Mouse (Mus musculus) T-helper 2 cell (primary cell): ENCODE results near the gene Bmyc.
"Not testable (repeated sequence)": the region's sequence is repeated elsewhere in the genome, so short reads cannot be mapped to it uniquely, and the experiment has no call there.

Experiments
- in situ Hi-C: fragments of 300-600 bp; cut with MboI, MseI; formaldehyde crosslinking; loops from one replicate; pipeline ENCODE4 v1.15.1; 2025; ENCODE audit warnings: high pct_unique_total_duplicates

Bmyc gene

GRCm38 (mm10) chr2:25706643-25707481, at the start of gene Bmyc:
Gene Bmyc, plus strand, starts transcription at chr2:25706739.
- in situ Hi-C loops: no loop called here

GRCm38 (mm10) chr2:25657246-25657645, 49.3 kb upstream of the Bmyc start:
- in situ Hi-C loops: no loop called here

DNA sequence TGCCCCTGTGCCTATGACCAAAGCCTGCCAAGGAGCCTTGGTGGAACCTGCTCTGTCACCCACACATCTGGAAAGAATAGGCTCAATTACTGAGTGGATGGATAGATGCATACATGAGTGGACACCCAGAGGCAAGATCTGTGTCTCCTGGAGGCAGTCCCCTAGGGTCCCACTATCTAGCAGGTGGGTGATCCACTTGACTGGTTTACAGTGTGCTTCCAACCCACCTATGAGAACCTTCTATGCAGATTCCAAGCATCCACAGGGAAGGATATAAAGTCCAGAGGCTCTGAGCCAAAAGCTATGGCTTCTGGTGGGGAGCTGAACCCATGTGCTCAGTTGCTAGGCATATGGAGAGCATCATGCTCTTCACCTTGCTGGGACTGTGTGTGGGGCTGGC, 48.9 kb upstream of the Bmyc start, which contains the start of gene Lcn5:
Gene Lcn5, plus strand, starts transcription at position 301 of the 400 bp plus-strand sequence.
- in situ Hi-C loops: no loop called here

DNA sequence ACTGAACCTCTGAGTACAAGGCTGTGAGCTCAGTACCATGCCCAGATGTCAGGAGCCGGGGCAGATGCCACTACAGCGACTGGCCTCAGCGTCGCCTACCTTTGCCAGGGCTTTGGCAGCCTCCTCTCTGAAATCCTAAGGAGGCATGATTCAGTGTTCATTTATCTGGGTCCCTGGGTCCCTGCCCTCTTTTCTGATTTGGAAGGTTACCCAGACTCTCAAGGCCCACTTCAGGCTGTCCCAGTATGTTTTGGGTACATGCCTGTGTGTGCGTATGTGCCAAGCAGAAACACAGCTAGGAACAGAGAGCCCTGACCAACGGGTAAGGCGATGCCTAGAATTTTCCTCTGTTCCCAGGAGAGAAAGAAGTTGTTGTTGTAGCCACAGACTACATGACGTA, 46.3 kb upstream of the Bmyc start:
- in situ Hi-C loops: no loop called here

DNA sequence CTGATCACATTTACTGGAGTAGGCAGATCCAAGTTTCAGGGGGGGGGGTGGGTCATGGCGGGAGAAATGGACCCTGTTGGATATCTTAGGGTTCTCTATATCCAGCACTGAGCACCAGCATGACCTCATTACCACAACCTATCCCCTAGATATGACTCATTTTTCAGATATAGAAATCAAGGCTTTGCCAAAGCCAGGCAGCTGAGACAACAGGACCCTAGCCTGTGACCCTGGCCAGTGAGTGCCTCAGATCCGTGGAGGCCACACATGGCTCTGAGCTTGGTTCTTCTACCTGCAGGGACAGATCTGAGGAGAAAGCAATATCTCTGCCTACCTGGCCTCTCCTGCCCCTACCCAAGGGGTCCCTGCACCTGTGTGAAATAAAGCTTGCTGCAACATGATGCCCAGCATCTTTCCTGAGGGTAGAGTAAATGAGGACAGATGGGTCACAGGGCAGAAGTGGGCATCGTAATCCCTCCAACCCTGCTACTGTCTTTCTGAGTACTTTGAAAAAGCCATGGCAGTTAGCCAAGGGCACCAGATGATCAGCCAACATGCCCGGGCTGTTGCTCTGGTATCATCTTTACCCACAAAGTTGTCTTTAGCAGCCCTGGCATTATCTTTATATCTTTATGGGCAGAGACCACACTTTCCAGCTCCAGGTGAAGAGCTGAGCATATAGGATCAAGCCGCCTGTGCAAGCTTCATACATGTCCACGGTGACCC, 45.1 kb upstream of the Bmyc start:
- in situ Hi-C loops: no loop called here

DNA sequence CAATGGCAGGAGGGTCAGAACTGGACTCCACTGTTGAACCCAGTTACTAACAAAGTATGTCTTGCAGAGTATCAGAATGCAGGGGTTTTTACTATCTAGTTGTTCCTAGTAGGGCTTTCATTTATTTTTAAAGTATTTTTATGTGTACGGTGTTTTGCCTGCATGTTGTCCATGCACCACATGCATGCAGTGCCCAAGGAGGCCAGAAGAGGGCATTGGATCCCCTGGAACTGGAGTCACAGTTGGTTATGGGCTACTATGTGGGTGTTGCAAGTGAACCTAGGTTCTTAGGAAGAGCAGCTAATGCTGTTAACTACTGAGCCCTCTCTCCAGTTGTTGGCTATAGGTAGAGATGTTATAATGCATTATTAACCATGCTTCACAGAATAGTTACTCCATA, 43.0 kb upstream of the Bmyc start:
- in situ Hi-C loops: no loop called here

DNA sequence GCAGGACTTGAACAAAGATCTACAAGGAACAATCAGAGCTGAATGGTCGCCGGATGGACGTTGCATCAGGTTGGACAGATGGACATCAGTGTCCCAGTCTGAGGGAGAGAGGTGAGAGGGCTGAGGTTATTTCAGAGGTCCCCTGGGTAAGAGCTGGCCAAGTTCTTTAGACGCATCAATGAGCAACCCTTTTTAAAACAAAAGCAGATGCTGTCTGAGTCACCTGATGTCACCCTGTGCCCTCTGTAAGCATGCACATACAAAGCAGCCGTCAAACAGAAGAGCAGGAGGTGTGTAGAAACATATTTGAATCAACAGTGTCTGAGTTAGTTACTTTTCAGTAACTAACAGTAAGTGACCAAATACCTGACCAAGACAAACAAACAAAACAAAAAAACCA, 42.4 kb upstream of the Bmyc start:
- in situ Hi-C loops: no loop called here

- in situ Hi-C loops: no loop called here
Measured at GRCm38 (mm10) chr2:25666516-25666915, 40.0 kb upstream of the Bmyc start.

DNA sequence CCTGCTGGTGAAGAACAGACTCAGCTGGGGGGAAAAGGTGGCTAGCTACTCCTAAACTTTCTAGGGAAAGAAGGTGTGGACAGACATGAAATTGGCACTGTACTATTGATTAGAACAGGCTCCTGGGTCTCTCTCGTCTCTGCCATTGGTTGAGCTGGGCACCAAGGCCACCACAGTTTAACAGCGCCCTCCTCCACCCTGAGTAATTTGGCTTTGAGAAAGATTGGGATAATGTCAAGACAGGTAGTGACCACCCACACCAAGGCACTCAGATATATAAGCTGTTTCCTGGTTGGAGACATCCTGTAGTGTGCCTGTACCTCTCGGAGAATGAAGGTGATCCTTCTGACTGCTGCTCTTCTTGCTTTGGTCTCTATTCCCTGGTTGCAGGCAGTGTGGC, 30.1 kb upstream of the Bmyc start, which contains the start of gene Lcn6:
Gene Lcn6, plus strand, starts transcription at position 301 of the 400 bp plus-strand sequence.
- in situ Hi-C loops: no loop called here

- in situ Hi-C loops: no loop called here
Measured at GRCm38 (mm10) chr2:25679559-25679958, 27.0 kb upstream of the Bmyc start.

GRCm38 (mm10) chr2:25682426-25682825, 24.1 kb upstream of the Bmyc start, which contains the start of gene Lcn10:
Gene Lcn10, plus strand, starts transcription at chr2:25682726.
- in situ Hi-C loops: no loop called here

DNA sequence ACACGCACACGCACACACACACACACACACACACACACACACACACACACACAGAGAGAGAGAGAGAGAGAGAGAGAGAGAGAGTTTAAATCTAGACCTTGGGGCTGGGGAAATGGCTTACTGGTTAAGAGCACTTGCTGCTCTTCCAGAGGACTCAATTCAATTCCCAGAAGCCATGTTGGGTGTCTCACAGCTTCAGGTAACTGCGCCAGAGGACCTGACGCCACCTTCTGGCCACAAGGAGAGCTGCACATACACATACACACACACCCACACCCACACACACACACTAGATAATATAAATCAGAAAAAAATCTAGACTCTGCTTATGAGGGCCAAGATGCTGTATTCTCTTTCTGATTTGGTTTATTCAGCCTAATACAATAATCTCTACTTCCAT, 19.6 kb upstream of the Bmyc start:
- in situ Hi-C loops: no loop called here

DNA sequence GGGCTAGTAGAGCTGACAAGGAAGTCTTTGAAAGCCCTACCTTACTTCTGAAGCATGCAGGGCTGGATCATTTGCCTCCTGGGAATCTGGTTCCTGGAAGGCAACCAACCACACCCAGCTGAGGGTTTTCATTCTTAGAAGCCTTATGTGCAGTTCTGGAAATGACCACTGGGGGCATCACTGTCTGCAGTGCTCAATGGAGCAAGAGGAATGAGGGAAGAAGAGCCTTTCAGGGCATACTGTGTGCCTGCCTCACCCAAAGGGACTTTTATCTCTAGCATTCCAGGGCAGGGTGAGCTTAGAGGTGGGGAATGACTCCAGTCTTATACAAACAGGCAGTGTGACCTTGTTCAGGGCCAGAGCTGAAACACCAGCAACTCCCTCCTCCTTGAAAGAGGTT, 11.9 kb upstream of the Bmyc start:
- in situ Hi-C loops: no loop called here

DNA sequence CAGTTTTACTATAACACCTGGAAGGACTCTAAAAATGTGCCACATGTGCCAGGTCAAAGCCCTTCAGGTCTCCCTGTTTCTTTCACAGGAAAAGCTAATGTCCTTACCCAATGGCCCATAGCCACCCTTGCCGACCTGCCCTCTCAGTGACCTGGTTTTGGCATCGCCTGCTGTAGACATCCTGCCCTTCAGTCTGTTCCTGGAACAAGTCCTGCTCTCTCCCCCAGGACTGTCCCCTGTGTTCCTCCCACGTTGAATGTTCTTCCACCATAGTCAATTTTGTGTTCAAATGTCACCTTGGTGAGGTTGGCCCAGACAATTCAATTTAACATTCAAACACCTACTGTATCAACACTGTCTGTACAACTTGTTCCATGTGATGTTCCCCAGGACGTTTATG, 9.6 kb upstream of the Bmyc start:
- in situ Hi-C loops: no loop called here

DNA sequence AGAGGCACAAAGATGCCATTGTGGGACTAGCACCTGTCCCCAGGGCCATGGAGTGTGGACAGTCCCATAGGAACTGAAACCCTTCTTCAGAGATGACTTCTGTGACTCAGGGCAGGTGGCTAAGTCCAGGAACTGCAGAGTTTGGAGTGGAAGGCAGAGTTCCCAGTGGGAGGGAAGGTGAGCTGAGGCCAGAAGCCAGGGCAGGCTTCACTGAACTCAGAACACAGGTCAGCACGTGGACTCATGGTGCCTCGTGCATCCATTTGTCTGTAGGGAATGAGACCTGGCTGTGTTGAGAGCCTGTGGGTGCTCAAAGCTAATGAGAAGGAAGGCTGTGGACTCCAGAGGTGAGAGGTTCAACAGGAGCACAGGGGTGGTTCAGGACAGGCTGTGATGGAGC, 7.8 kb upstream of the Bmyc start:
- in situ Hi-C loops: no loop called here

GRCm38 (mm10) chr2:25699743-25700142, 6.8 kb upstream of the Bmyc start, which contains the start of gene Obp2a:
Gene Obp2a, plus strand, starts transcription at chr2:25700043.
- in situ Hi-C loops: not testable (repeated sequence)

DNA sequence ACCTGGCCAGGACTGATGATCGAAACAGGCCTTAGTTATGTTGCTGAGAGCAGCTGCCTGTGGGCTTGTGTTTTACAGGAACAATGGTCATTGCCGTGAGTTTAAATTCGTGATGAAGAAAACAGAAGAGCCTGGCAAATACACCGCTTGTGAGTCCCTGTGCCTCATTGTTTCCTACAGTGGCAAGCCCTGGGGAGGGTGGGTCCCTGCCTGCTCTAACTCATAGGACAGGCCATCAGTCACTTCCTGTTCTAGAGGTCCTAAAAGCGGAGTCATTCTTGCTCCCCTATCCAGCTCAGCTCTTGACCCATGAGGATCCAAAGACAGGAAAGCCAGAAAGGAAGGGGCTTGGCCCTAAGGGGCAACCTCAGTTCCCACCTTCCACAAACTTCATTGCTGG, 5.5 kb upstream of the Bmyc start:
- in situ Hi-C loops: no loop called here

DNA sequence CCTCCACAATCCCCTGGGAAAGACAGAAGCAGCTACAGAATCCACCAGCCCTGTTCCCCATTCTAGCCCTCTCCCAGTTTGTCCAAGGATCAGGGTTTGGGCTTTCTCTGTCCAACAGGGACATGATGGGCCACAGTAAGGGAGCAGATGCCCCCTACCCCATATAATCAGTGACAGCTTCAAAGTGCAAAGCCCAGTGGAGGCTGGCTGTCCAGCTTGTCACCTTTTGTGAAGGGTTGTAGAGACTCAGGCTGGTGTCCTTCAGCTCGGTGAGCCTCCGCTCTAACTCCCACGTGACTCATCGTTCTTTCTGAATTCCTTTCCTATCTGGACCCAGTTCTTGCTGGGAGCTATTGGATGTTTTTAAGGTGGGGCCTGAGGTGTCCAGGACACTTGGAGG, 2.8 kb upstream of the Bmyc start:
- in situ Hi-C loops: no loop called here

DNA sequence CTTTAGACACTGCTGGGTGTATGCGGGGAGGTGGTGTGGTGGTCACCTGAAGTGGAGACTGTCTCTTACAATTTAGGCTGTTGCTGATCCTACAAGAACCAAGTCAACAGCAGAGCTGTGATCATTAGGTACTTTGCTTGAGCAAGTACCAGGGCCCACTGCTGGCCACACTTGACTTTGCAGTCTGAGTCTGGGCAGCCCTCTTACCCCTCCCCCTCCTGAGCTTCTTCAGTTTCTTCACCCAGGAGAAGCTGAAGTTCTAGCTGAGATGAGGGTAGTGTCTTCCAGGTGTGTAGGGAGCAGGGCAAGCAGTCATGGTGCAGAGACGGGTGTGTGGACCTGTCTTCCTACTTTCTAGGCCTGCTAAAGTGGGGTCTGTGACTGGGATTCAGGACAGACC, 1.6 kb downstream of the Bmyc start:
- in situ Hi-C loops: no loop called here

DNA sequence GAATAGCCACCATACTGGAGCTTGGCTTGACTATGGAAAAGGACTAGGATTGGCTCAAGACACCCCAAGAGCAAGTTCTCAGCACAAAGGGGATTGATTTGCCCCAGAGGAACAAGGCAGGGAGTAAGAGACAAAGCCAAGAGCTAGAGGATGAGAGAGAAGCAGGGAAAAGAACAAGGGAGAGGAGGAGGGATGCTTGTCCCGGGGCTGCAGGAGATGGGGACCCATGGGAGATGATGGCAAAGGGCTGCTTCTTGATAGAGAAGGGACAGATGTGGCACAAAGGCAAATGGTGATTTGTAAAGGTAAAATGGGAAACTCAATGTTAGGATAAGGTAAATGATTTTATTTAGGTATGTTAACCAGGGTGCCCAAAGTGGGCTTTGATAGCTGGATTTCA, 2.5 kb downstream of the Bmyc start:
- in situ Hi-C loops: not testable (repeated sequence)

DNA sequence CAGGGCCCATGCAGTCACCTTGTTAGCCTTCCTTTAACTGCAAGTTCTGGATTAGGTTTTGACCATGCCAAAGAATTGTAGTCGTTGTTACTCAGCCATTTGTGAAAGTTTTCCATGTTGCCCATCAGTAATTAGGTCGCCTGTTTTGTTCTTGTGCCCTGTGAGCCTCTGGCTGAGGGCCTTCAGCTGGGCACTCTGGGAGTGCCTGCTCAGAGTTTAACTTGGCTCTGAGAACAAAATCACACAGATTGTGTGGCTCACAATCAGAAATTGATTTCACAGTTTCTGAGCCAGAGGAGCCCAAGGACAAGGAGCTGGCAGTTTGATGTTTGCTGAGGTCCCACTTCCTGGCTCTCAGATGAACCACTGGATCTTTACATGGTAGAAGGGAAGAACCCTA, 3.3 kb downstream of the Bmyc start:
- in situ Hi-C loops: not testable (repeated sequence)

- in situ Hi-C loops: not testable (repeated sequence)
Measured at GRCm38 (mm10) chr2:25711641-25712040, 5.1 kb downstream of the Bmyc start.

- in situ Hi-C loops: loop anchor here (5.0 kb wide), 1 partner anchor 35 kb away; no protein-coding TSS in a partner anchor
Measured at GRCm38 (mm10) chr2:25717222-25717621, 10.7 kb downstream of the Bmyc start.
